Mouse (Mus musculus) hindbrain, postnatal 0 days (tissue): ENCODE measurements at regions not wholly inside any gene's neighbourhood (a gene's known extent, or its start where the extent isn't known, plus 50 kb on each side); places are given as distances from the start of the nearest gene placed in this dataset.

Source experiments
- ATAC-seq: fragments of 200-750 bp; cut with Nextera tagmentation; 2 replicates; pipeline ENCODE4 v1.8.0; 2017; ENCODE audit warnings: mild to moderate bottlenecking, moderate TSS enrichment, moderate library complexity
- DNase-seq: peaks from one replicate; pipeline ENCODE4 v3.0.0-alpha.2; 2015; ENCODE audit warnings: low spot score
- H3K27ac ChIP-seq: fragments of 300-500 bp; sonication (generic); 2 replicates; pipeline ENCODE4 v1.5.1; 2014; ENCODE audit warnings: mild to moderate bottlenecking
- H3K27me3 ChIP-seq: fragments of 300-500 bp; sonication (generic); 2 replicates; pipeline ENCODE4 v1.6.1; 2014; ENCODE audit warnings: low read length, mixed read lengths; ENCODE audit not compliant: insufficient read depth
- H3K36me3 ChIP-seq: fragments of 300-500 bp; sonication (generic); 2 replicates; pipeline ENCODE4 v1.6.1; 2014; ENCODE audit warnings: low read length, mixed read lengths; ENCODE audit not compliant: insufficient read depth
- H3K4me1 ChIP-seq: fragments of 300-500 bp; sonication (generic); 2 replicates; pipeline ENCODE4 v1.6.1; 2014; ENCODE audit warnings: antibody characterized with exemption, low read length, mixed read lengths; ENCODE audit not compliant: insufficient read depth
- H3K4me2 ChIP-seq: fragments of 300-500 bp; sonication (generic); 2 replicates; pipeline ENCODE4 v1.6.1; 2014; ENCODE audit warnings: low read depth, mild to moderate bottlenecking, low read length, moderate library complexity, mixed read lengths
- H3K4me3 ChIP-seq: fragments of 300-500 bp; sonication (generic); 2 replicates; pipeline ENCODE4 v1.5.1; 2014; ENCODE audit warnings: low read length
- H3K9ac ChIP-seq: fragments of 300-500 bp; sonication (generic); replicated peaks from 2 replicates; pipeline ENCODE4 v1.6.1; 2014; ENCODE audit warnings: mild to moderate bottlenecking, low read length, moderate library complexity, mixed read lengths
- H3K9me3 ChIP-seq: fragments of 300-500 bp; sonication (generic); 2 replicates; pipeline ENCODE4 v1.6.1; 2016; ENCODE audit warnings: low read length, mixed read lengths
- CTCF ChIP-seq: IDR thresholded peaks from 2 replicates; pipeline ENCODE4 v1.5.1; 2016; ENCODE audit warnings: antibody characterized with exemption, control low read depth, low read depth
- WGBS: fragments of 180-500 bp; shearing (Covaris S2); extraction: QIAGEN DNeasy Blood & Tissue Kit; methylation state at CpG from one replicate; pipeline ENCODE4 v1.1.7; 2014; 5-methylcytosine and 5-hydroxymethylcytosine counted together

GRCm38 (mm10) chr4:114686091-114686490 lies 135.4 kb upstream of the Gm12830 start:
- no peak for ATAC-seq
- TF ChIP-seq CTCF: no peak
- no peaks in the 10 kb centered on the region; the same call in 1 of the 2 replicates for H3K27me3 ChIP-seq
- no peaks in the 10 kb centered on the region for H3K4me1 ChIP-seq
- no peak overlapping the region for H3K9ac ChIP-seq
- H3K4me2 ChIP-seq: no peak overlapping the region
- no peak overlapping the region for H3K4me3 ChIP-seq
- no peaks in the 10 kb centered on the region for H3K9me3 ChIP-seq
- no peak overlapping the region for H3K27ac ChIP-seq
- H3K36me3 ChIP-seq: no peaks in the 10 kb centered on the region
- WGBS: 68% methylated on average over 4 of the region's 4 CpGs
- no peak for DNase-seq

DNA sequence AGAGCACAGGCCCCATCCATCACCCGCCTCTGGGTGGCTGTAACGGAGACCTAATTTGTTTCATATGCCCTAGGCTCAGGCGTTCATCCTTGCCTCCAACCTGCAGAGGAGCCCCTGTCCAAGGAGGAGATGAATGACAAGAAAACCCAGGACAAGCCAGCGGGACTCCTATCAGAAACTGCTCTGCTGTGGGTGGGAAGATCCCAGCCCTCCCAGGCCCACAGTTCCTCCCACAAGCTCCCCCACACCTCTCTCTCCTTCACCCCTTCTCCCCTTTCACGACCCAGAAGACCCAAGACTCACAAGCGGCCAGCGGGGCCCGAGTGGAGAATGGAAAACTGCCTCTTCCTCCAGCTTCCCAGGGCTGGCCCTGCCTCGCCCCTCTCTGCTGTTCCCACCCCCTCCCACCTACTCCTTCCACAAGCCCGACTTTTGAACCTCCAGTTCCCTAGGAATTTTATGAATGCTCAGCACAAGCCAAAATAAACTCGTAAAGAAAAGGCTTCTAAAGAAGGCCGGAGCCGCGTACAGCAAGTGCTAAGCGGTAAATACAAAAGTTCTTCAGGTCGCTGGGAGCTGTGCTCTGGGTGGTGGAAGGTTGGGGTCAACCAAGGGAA lies 133.1 kb upstream of the Gm12830 start:
- H3K4me1 ChIP-seq: no peaks in the 10 kb centered on the region
- H3K4me3 ChIP-seq: no peak overlapping the region
- H3K9ac ChIP-seq: no peak overlapping the region
- no peak for TF ChIP-seq CTCF
- no peaks in the 10 kb centered on the region; the same call in 1 of the 2 replicates for H3K27me3 ChIP-seq
- ATAC-seq (no peak), DNase-seq (peak; percentile 15)
- 29% methylated on average over 16 of the region's 16 CpGs for WGBS
- no peaks in the 10 kb centered on the region for H3K9me3 ChIP-seq
- H3K4me2 ChIP-seq: no peak overlapping the region
- no peaks in the 10 kb centered on the region for H3K36me3 ChIP-seq
- no peak overlapping the region for H3K27ac ChIP-seq

GRCm38 (mm10) chr4:114688973-114689371 lies 132.6 kb upstream of the Gm12830 start:
- H3K4me1 ChIP-seq: no peaks in the 10 kb centered on the region
- peak; percentile 41 for TF ChIP-seq CTCF
- DNase-seq (no peak), ATAC-seq (no peak)
- H3K27me3 ChIP-seq: no peaks in the 10 kb centered on the region; the same call in 1 of the 2 replicates
- H3K9me3 ChIP-seq: no peaks in the 10 kb centered on the region
- H3K4me2 ChIP-seq: no peak overlapping the region
- WGBS: 74% methylated on average over 6 of the region's 6 CpGs
- no peak overlapping the region for H3K27ac ChIP-seq
- no peak overlapping the region for H3K4me3 ChIP-seq
- H3K9ac ChIP-seq: no peak overlapping the region
- no peaks in the 10 kb centered on the region for H3K36me3 ChIP-seq

GRCm38 (mm10) chr4:114705586-114705985 lies 115.9 kb upstream of the Gm12830 start:
- Histone ChIP-seq H3K4me3 (no peak overlapping the region), H3K4me1 (no peaks in the 10 kb centered on the region), H3K27me3 (no peaks in the 10 kb centered on the region), H3K9me3 (no peaks in the 10 kb centered on the region), H3K36me3 (no peaks in the 10 kb centered on the region), H3K9ac (no peak overlapping the region), H3K27ac (no peak overlapping the region), H3K4me2 (no peak overlapping the region)
- WGBS: 42% methylated on average over 4 of the region's 4 CpGs
- 0 out of 2 replicates have a peak, but pooled peaks have one; percentile 58 for ATAC-seq
- DNase-seq: peak; percentile 44
- TF ChIP-seq CTCF: no peak

DNA sequence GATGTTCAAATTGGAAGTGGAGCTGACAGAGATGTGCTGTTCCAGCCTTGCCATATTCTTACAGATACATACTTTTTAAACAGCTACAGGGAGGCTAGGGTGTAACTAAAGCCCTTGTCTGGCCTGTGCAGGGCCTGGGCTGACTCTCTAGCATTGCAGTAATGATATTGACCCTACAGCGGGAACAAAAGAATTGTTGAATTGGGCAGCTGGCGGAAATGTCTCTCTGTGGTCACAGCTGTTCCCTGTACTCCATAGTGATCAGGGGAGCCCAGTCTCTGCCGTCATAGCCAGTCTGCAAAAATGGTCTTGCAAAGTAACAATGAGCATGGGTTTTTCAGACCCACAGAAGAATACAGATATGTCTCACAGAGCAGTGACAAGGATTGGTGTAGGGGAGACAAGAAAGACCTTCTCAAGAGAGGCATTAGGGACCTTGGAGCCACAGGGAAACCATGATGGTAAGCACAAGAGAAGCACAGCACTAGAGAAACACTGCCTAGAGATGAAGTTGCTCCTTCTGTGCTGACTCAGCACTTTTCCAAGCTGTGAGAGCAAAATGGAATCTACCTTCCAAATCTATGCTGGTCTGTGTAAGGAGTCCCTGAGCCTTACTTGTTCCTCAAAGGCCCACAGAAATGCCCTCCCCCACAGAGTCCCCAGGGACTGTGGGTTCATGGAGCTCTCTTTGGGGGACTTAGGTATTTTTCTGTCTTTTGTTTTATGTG lies 111.2 kb upstream of the Gm12830 start:
- H3K4me3 ChIP-seq: no peak overlapping the region
- no peaks in the 10 kb centered on the region for H3K4me1 ChIP-seq
- H3K9ac ChIP-seq: no peak overlapping the region
- H3K36me3 ChIP-seq: no peaks in the 10 kb centered on the region
- ATAC-seq (no peak), DNase-seq (no peak)
- WGBS: 71% methylated on average over 3 of the region's 3 CpGs
- H3K27ac ChIP-seq: no peak overlapping the region
- TF ChIP-seq CTCF: no peak
- H3K4me2 ChIP-seq: no peak overlapping the region
- no peaks in the 10 kb centered on the region for H3K9me3 ChIP-seq
- no peaks in the 10 kb centered on the region for H3K27me3 ChIP-seq

DNA sequence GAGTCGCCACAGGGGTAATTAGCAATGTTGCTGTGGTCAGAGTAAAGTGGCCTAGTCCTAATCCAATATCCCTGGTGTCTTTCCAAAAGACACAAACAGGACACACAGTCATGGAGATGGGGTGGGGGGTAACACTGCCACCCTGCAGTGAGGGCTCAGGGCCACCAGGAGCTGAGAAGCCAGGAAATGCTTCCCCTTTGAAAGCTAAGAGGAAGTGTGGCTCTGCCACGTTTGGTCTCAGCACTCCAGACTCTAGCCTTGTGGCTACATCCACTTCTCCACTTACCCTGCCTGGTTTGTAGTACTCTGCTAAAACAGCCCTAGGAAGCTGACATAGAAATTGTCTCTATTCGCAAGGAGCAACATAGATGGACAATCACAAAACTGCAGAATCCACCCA lies 110.4 kb upstream of the Gm12830 start:
- no peak for TF ChIP-seq CTCF

More for the DNA sequence above, 110.4 kb upstream of the Gm12830 start:
- H3K4me2 ChIP-seq: no peak overlapping the region
- WGBS: 73% methylated on average over 3 of the region's 3 CpGs
- no peaks in the 10 kb centered on the region for H3K9me3 ChIP-seq
- no peaks in the 10 kb centered on the region for H3K27me3 ChIP-seq
- H3K4me3 ChIP-seq: no peak overlapping the region
- no peaks in the 10 kb centered on the region for H3K4me1 ChIP-seq
- no peak overlapping the region for H3K9ac ChIP-seq
- no peak for DNase-seq
- ATAC-seq: no peak
- no peaks in the 10 kb centered on the region for H3K36me3 ChIP-seq
- no peak overlapping the region for H3K27ac ChIP-seq
